Mouse (Mus musculus): ENCODE data around the gene Cdh13. TPM values are rescaled to one million over a fixed set of nuclear protein-coding genes. Genes with fewer than 3 reads are reported as not detected.

Gene Cdh13
- polyA plus RNA-seq, 1 experiment = 56.6 TPM

- Histone ChIP-seq H3K36me3 (ENCODE audit: control insufficient read depth, insufficient read depth) (no peaks in the 10 kb centered on the region), H3K4me3 (no peak overlapping the region), H3K27me3 (ENCODE audit: control insufficient read depth, insufficient read depth, insufficient read length) (no peaks in the 10 kb centered on the region), H3ac (ENCODE audit: control insufficient read depth, insufficient read length) (no peak overlapping the region), H3K79me2 (ENCODE audit: control insufficient read depth, insufficient read depth) (no peaks in the 10 kb centered on the region), H3K4me2 (ENCODE audit: low read depth) (no peak overlapping the region)
- TF ChIP-seq CEBPB (IDR thresholded peaks at IDR 0.05; ENCODE audit: insufficient read depth, poor library complexity, severe bottlenecking) (no peak), SRF (IDR thresholded peaks at IDR 0.05; ENCODE audit: control insufficient read depth, insufficient read length, low read depth) (no peak), USF1 (IDR thresholded peaks at IDR 0.05; ENCODE audit: low read depth) (no peak), POLR2AphosphoS2 (IDR thresholded peaks at IDR 0.05; ENCODE audit: insufficient read length, low read depth) (no peak), REST (IDR thresholded peaks at IDR 0.05; ENCODE audit: insufficient read depth, insufficient read length) (no peak), E2F4 (IDR thresholded peaks at IDR 0.05; ENCODE audit: insufficient read depth) (no peak), MYOD1 (IDR thresholded peaks at IDR 0.05; ENCODE audit: control insufficient read depth in 1 of 3, insufficient read length in 2 of 3, low read depth in 2 of 3) (no peak), MYOG (IDR thresholded peaks at IDR 0.05; ENCODE audit: control insufficient read depth in 1 of 3, insufficient read depth in 1 of 3, insufficient read length in 2 of 3, low read depth in 2 of 3) (no peak), TCF12 (IDR thresholded peaks at IDR 0.05; ENCODE audit: insufficient read depth, poor library complexity, severe bottlenecking) (no peak), MAX (IDR thresholded peaks at IDR 0.05; ENCODE audit: low read depth) (no peak), TCF3 (IDR thresholded peaks at IDR 0.05; ENCODE audit: insufficient read length, low read depth) (no peak), POLR2A (IDR thresholded peaks at IDR 0.05; ENCODE audit: insufficient read length, low read depth) (no peak)
Observed at GRCm38 (mm10) chr8:118409396-118409795, 125.9 kb downstream of the Cdh13 start.

- no peak overlapping the region for H3K4me3 ChIP-seq
- no peak overlapping the region for H3ac ChIP-seq (ENCODE audit: control insufficient read depth, insufficient read length)
- TF ChIP-seq E2F4 (IDR thresholded peaks at IDR 0.05; ENCODE audit: insufficient read depth) (no peak), MYOD1 (IDR thresholded peaks at IDR 0.05; ENCODE audit: control insufficient read depth in 1 of 3, insufficient read length in 2 of 3, low read depth in 2 of 3) (no peak), POLR2AphosphoS2 (IDR thresholded peaks at IDR 0.05; ENCODE audit: insufficient read length, low read depth) (no peak), POLR2A (IDR thresholded peaks at IDR 0.05; ENCODE audit: insufficient read length, low read depth) (no peak), TCF12 (IDR thresholded peaks at IDR 0.05; ENCODE audit: insufficient read depth, poor library complexity, severe bottlenecking) (no peak), MAX (IDR thresholded peaks at IDR 0.05; ENCODE audit: low read depth) (no peak), USF1 (IDR thresholded peaks at IDR 0.05; ENCODE audit: low read depth) (no peak), CEBPB (IDR thresholded peaks at IDR 0.05; ENCODE audit: insufficient read depth, poor library complexity, severe bottlenecking) (no peak), SRF (IDR thresholded peaks at IDR 0.05; ENCODE audit: control insufficient read depth, insufficient read length, low read depth) (no peak), REST (IDR thresholded peaks at IDR 0.05; ENCODE audit: insufficient read depth, insufficient read length) (no peak), TCF3 (IDR thresholded peaks at IDR 0.05; ENCODE audit: insufficient read length, low read depth) (no peak), MYOG (IDR thresholded peaks at IDR 0.05; ENCODE audit: control insufficient read depth in 1 of 3, insufficient read depth in 1 of 3, insufficient read length in 2 of 3, low read depth in 2 of 3) (no peak)
- H3K36me3 ChIP-seq (ENCODE audit: control insufficient read depth, insufficient read depth) = no peaks in the 10 kb centered on the region
- H3K27me3 ChIP-seq (ENCODE audit: control insufficient read depth, insufficient read depth, insufficient read length) = no peaks in the 10 kb centered on the region
- H3K79me2 ChIP-seq (ENCODE audit: control insufficient read depth, insufficient read depth) = no peaks in the 10 kb centered on the region
- H3K4me2 ChIP-seq (ENCODE audit: low read depth) = no peak overlapping the region
Observed at GRCm38 (mm10) chr8:118410341-118410970, 126.9 kb downstream of the Cdh13 start.

GRCm38 (mm10) chr8:118415672-118416071, 132.1 kb downstream of the Cdh13 start:
- no peak overlapping the region for H3K4me3 ChIP-seq
- no peaks in the 10 kb centered on the region for H3K27me3 ChIP-seq (ENCODE audit: control insufficient read depth, insufficient read depth, insufficient read length)
- H3K79me2 ChIP-seq (ENCODE audit: control insufficient read depth, insufficient read depth) = no peaks in the 10 kb centered on the region
- H3ac ChIP-seq (ENCODE audit: control insufficient read depth, insufficient read length) = no peak overlapping the region
- no peak overlapping the region for H3K4me2 ChIP-seq (ENCODE audit: low read depth)
- no peaks in the 10 kb centered on the region for H3K36me3 ChIP-seq (ENCODE audit: control insufficient read depth, insufficient read depth)
- TF ChIP-seq E2F4 (IDR thresholded peaks at IDR 0.05; ENCODE audit: insufficient read depth) = no peak
- TF ChIP-seq MYOG (IDR thresholded peaks at IDR 0.05; ENCODE audit: control insufficient read depth in 1 of 3, insufficient read depth in 1 of 3, insufficient read length in 2 of 3, low read depth in 2 of 3) = no peak
- TF ChIP-seq REST (IDR thresholded peaks at IDR 0.05; ENCODE audit: insufficient read depth, insufficient read length) = no peak
- no peak for TF ChIP-seq MAX (IDR thresholded peaks at IDR 0.05; ENCODE audit: low read depth)
- TF ChIP-seq TCF3 (IDR thresholded peaks at IDR 0.05; ENCODE audit: insufficient read length, low read depth) = no peak
- TF ChIP-seq SRF (IDR thresholded peaks at IDR 0.05; ENCODE audit: control insufficient read depth, insufficient read length, low read depth) = no peak
- TF ChIP-seq TCF12 (IDR thresholded peaks at IDR 0.05; ENCODE audit: insufficient read depth, poor library complexity, severe bottlenecking) = no peak
- no peak for TF ChIP-seq POLR2A (IDR thresholded peaks at IDR 0.05; ENCODE audit: insufficient read length, low read depth)
- no peak for TF ChIP-seq MYOD1 (IDR thresholded peaks at IDR 0.05; ENCODE audit: control insufficient read depth in 1 of 3, insufficient read length in 2 of 3, low read depth in 2 of 3)
- TF ChIP-seq USF1 (IDR thresholded peaks at IDR 0.05; ENCODE audit: low read depth) = no peak

GRCm38 (mm10) chr8:118416811-118417355, 133.3 kb downstream of the Cdh13 start:
- H3K36me3 ChIP-seq (ENCODE audit: control insufficient read depth, insufficient read depth) = no peaks in the 10 kb centered on the region
- no peaks in the 10 kb centered on the region for H3K79me2 ChIP-seq (ENCODE audit: control insufficient read depth, insufficient read depth)
- H3K27me3 ChIP-seq (ENCODE audit: control insufficient read depth, insufficient read depth, insufficient read length) = no peaks in the 10 kb centered on the region
- TF ChIP-seq MYOG (IDR thresholded peaks at IDR 0.05; ENCODE audit: control insufficient read depth in 1 of 3, insufficient read depth in 1 of 3, insufficient read length in 2 of 3, low read depth in 2 of 3) = peak in 2 of 3 experiments; percentile 76 to 90
- no peak for TF ChIP-seq TCF12 (IDR thresholded peaks at IDR 0.05; ENCODE audit: insufficient read depth, poor library complexity, severe bottlenecking)
- TF ChIP-seq USF1 (IDR thresholded peaks at IDR 0.05; ENCODE audit: low read depth) = no peak
- TF ChIP-seq POLR2A (IDR thresholded peaks at IDR 0.05; ENCODE audit: insufficient read length, low read depth) = no peak
- no peak for TF ChIP-seq REST (IDR thresholded peaks at IDR 0.05; ENCODE audit: insufficient read depth, insufficient read length)
- no peak for TF ChIP-seq POLR2AphosphoS2 (IDR thresholded peaks at IDR 0.05; ENCODE audit: insufficient read length, low read depth)
- TF ChIP-seq MYOD1 (IDR thresholded peaks at IDR 0.05; ENCODE audit: control insufficient read depth in 1 of 3, insufficient read length in 2 of 3, low read depth in 2 of 3) = peak; percentile 28 to 79 (median 57)
- no peak for TF ChIP-seq SRF (IDR thresholded peaks at IDR 0.05; ENCODE audit: control insufficient read depth, insufficient read length, low read depth)
- TF ChIP-seq E2F4 (IDR thresholded peaks at IDR 0.05; ENCODE audit: insufficient read depth) = no peak
- no peak for TF ChIP-seq MAX (IDR thresholded peaks at IDR 0.05; ENCODE audit: low read depth)
- no peak for TF ChIP-seq CEBPB (IDR thresholded peaks at IDR 0.05; ENCODE audit: insufficient read depth, poor library complexity, severe bottlenecking)
- no peak for TF ChIP-seq TCF3 (IDR thresholded peaks at IDR 0.05; ENCODE audit: insufficient read length, low read depth)
- peak overlapping the region; percentile 27 for H3K4me2 ChIP-seq (ENCODE audit: low read depth)
- no peak overlapping the region for H3K4me3 ChIP-seq
- H3ac ChIP-seq (ENCODE audit: control insufficient read depth, insufficient read length) = no peak overlapping the region

Data from myocyte (in vitro differentiated cells).